Mouse (Mus musculus): ENCODE measurements around the gene Cemip. TPM values are rescaled to one million over a fixed set of nuclear protein-coding genes. Genes with fewer than 3 reads are reported as not detected.

The Cemip gene
- polyA plus RNA-seq, 1 experiment: not detected

- no peak for TF ChIP-seq GATA1 (IDR thresholded peaks at IDR 0.05; ENCODE audit: low read length)
These were observed 25.5 kb upstream of the Cemip start for GRCm38 (mm10) chr7:84111716-84112350.

GRCm38 (mm10) chr7:84106942-84107341 is 20.6 kb upstream of the Cemip start:
- TF ChIP-seq GATA1 (IDR thresholded peaks at IDR 0.05; ENCODE audit: low read length): no peak

GRCm38 (mm10) chr7:84102589-84102988 is 16.3 kb upstream of the Cemip start:
- TF ChIP-seq GATA1 (IDR thresholded peaks at IDR 0.05; ENCODE audit: low read length): no peak

- TF ChIP-seq GATA1 (IDR thresholded peaks at IDR 0.05; ENCODE audit: low read length): no peak
These were observed 14.4 kb upstream of the Cemip start for GRCm38 (mm10) chr7:84100672-84101071.

GRCm38 (mm10) chr7:84098098-84098497 is 11.8 kb upstream of the Cemip start:
- TF ChIP-seq GATA1 (IDR thresholded peaks at IDR 0.05; ENCODE audit: low read length): no peak

- no peak for TF ChIP-seq GATA1 (IDR thresholded peaks at IDR 0.05; ENCODE audit: low read length)
These were observed 10.2 kb upstream of the Cemip start for GRCm38 (mm10) chr7:84096501-84096900.

- no peak for TF ChIP-seq GATA1 (IDR thresholded peaks at IDR 0.05; ENCODE audit: low read length)
These were observed 4.5 kb upstream of the Cemip start for GRCm38 (mm10) chr7:84090793-84091192.

GRCm38 (mm10) chr7:84089777-84090176 is 3.5 kb upstream of the Cemip start:
- TF ChIP-seq GATA1 (IDR thresholded peaks at IDR 0.05; ENCODE audit: low read length): no peak

- no peak for TF ChIP-seq GATA1 (IDR thresholded peaks at IDR 0.05; ENCODE audit: low read length)
These were observed 2.7 kb upstream of the Cemip start for GRCm38 (mm10) chr7:84088971-84089370.

- TF ChIP-seq GATA1 (IDR thresholded peaks at IDR 0.05; ENCODE audit: low read length): no peak
These were observed 1.9 kb upstream of the Cemip start for GRCm38 (mm10) chr7:84088191-84088590.

- no peak for TF ChIP-seq GATA1 (IDR thresholded peaks at IDR 0.05; ENCODE audit: low read length)
These were observed 1.0 kb downstream of the Cemip start for GRCm38 (mm10) chr7:84085049-84085945.

- TF ChIP-seq GATA1 (IDR thresholded peaks at IDR 0.05; ENCODE audit: low read length): no peak
These were observed 8.9 kb downstream of the Cemip start for GRCm38 (mm10) chr7:84077257-84078013.

- no peak for TF ChIP-seq GATA1 (IDR thresholded peaks at IDR 0.05; ENCODE audit: low read length)
These were observed 12.0 kb downstream of the Cemip start for GRCm38 (mm10) chr7:84074266-84074665.

- no peak for TF ChIP-seq GATA1 (IDR thresholded peaks at IDR 0.05; ENCODE audit: low read length)
These were observed 12.4 kb downstream of the Cemip start for GRCm38 (mm10) chr7:84073856-84074255.

- TF ChIP-seq GATA1 (IDR thresholded peaks at IDR 0.05; ENCODE audit: low read length): no peak
These were observed 17.4 kb downstream of the Cemip start for GRCm38 (mm10) chr7:84068931-84069330.

- TF ChIP-seq GATA1 (IDR thresholded peaks at IDR 0.05; ENCODE audit: low read length): no peak
These were observed 26.5 kb downstream of the Cemip start for GRCm38 (mm10) chr7:84059799-84060198.

Measured in G1E-ER4 (cell line).